Mouse (Mus musculus): ENCODE results near the gene Cetn4.

The Cetn4 gene

GRCm38 (mm10) chr3:37312370-37312941 is at the start of gene Cetn4, which contains the start of gene Bbs12:
Cetn4 (minus strand) TSS chr3:37312708.
Bbs12 (plus strand) TSS chr3:37312554.
- peak; percentile 98 for DNase-seq (ENCODE audit: low spot score in 2 of 2)

DNA sequence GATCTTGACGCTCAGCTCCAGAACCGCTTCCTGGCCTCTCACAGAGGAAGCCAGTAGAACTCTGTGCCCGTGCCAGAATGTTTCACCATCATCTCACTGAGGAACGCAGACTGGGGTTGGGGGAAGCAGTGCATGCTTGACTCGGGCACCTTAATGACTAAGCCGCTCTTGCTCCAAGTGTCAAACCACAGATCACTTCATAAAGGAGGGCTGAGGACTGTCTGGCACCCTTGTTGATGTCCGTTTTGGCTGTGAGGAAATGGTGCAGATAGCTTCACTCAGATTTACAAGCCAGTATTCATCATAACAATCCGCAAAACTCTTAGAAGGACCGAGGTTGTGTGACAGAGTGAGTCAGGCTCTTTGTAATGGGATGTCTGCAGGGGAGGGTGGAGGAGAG is 48.2 kb upstream of the Cetn4 start:
- no peak for DNase-seq (ENCODE audit: low spot score in 2 of 2)

- no peak for DNase-seq (ENCODE audit: low spot score in 2 of 2)
Measured at GRCm38 (mm10) chr3:37354737-37355136, 42.2 kb upstream of the Cetn4 start.

DNA sequence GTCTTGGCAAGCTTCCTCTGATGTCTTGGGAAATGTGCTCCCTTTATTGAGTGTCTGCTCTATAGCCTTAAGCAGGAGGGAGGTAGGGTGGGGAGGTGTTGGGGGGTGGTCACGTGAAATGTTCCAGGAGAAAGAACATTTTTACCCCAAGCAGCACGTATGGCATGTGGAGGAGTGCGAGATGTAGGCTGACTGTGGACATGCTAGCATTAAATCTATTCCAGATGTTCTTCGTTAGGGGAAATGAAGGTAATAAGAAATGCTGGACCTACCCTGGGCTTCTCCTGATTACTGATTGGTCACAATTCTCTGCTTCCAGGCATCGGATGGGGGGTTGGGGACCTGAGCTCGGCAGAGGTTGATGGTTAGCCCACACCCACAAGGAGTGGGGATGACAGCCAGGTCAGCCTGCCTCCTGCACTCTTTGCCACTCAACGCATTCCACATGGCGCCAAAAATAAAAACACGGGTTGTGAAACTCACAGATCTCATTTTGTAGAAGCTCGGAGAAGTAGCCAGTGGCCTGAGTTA is 41.5 kb upstream of the Cetn4 start:
- no peak for DNase-seq (ENCODE audit: low spot score in 2 of 2)

DNA sequence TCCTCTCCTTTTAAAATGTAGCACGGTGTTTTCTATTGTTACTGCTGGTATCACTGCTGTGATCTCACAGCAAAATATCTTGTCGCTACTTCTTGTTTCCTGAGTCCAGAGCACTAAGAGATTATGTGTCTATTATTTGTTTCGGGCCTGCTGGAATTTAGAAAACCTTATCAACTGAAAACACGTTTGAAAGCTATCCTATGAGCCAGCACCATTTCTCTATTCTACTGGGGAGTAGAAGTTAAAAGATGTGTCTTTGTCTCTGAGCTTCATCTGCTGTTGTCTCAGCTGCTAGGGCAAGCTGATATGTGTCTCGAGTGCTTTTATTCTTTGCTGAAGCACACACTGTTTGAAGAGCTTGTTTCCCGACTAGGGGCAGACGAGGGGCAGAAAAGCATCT is 37.9 kb upstream of the Cetn4 start:
- no peak for DNase-seq (ENCODE audit: low spot score in 2 of 2)

GRCm38 (mm10) chr3:37349166-37349548 is 36.6 kb upstream of the Cetn4 start:
- no peak for DNase-seq (ENCODE audit: low spot score in 2 of 2)

GRCm38 (mm10) chr3:37348221-37349165 is 36.0 kb upstream of the Cetn4 start, which contains the start of gene Fgf2:
Fgf2 (plus strand) TSS chr3:37348346.
- DNase-seq (ENCODE audit: low spot score in 2 of 2) = peak in 1 of 2 experiments; percentile 18

DNA sequence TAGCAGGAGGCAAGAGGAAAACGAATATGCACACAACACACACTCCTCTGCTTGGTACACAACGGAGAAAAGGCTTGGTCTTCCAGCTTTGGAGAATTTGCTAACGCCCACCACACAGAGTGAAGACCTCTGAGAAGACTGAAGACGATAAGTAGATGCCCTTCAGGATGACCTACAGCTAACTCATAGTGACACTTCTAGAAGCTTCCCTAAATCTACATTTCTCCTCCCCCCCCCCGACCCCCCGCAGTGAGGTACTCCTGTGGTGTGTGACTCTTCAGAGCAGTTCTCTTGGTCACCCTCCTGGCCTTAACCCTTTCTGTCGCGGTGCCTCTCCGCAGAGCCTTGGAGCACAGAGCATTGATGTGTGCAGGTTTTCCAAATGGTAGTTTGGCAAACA is 35.2 kb upstream of the Cetn4 start:
- no peak for DNase-seq (ENCODE audit: low spot score in 2 of 2)

DNA sequence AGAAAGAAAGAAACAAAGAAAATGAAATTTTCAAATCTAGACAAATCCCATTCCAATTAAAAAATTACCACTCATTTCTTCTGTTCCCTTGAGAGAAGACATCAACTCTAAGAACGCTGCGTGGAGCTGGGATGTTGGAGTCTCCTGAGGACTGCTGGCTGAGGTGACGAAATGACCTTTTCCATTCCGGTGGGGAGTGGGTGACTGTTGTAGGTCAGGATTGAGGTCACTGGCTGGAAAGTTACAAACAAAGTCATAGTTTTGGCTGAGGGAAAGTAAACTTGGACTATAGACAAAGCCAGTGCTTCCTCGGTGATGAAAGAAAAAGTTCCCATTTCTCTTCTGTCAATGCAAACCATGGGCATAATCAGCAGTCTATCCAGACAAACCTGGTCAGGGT is 30.3 kb upstream of the Cetn4 start:
- no peak for DNase-seq (ENCODE audit: low spot score in 2 of 2)

DNA sequence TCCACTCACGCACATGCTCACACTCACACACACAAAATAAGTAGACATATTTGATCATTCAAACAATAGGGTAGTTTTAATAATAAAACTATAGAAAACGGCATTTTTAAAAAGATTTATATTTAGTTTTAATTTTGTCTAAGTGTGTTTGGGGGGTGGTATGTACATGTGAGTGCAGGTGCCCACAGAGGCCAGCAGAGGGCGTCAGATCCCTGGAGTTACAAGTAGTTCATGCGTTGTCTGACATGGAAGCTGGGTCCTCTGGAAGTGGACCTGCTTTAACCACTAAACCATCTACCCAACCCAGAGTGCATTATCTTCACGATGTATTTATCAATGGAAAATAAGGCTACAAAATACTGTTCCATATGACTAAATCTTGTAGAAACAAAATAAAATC is 28.6 kb upstream of the Cetn4 start:
- DNase-seq (ENCODE audit: low spot score in 2 of 2) = no peak

- DNase-seq (ENCODE audit: low spot score in 2 of 2) = no peak
Measured at GRCm38 (mm10) chr3:37334053-37334452, 21.5 kb upstream of the Cetn4 start.

DNA sequence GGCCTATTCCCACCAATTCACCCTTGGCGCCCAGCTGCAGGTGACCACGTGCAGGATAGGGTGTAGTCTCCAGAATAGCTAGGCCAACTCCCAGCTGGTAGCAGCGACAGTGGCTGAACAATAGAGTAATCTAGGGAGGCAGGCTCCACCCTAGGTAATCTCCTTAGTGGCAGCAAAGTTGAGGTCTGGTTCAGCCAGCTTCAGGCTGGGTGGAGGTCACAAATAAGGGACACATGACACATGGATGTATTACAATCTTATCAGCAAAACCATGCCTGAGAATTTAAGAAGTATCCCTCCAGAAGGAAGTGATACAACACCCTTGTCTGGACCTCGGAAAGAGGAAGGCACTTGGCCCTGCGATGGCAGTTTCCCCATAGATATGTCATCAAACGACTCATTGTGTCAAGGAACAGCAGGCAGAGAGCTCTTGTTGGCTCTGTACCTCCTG is 19.5 kb upstream of the Cetn4 start:
- no peak for DNase-seq (ENCODE audit: low spot score in 2 of 2)

DNA sequence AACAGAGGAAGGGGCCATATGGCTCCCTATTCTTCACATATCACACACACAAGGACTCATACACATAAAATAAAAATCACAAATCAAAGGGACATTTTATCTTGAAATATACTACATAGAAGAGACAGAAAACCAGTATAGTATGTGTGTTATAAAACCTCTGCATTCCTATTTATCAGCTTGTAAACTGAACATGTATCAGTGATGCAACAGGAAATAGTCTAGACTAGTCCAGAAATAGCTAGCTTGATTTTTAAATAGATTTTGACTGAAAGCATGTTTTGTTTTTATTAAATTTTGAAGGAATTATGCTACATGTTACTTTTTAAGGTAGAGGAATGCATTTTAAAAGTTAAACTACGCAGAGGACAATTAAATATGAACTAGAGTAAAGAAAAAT is 17.5 kb upstream of the Cetn4 start:
- no peak for DNase-seq (ENCODE audit: low spot score in 2 of 2)

DNA sequence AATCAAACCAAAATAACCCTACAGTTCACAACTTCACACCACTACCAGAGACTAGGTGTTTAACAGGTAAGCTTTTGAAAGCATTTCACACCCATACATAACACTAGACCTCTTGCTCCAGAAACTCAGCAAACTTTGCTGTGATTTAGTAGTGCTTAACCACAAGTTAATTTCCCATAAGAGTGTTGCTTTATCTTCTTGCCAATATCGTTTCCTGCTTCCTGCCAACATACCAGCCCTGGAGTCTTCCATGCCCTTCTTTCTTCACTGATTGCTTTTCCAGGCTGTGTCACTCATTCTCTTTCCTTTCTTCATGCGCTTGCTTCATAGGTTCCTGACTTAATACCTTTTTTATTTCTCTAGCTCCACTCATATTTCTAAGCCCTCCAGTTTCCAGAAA is 16.0 kb upstream of the Cetn4 start:
- DNase-seq (ENCODE audit: low spot score in 2 of 2) = no peak

DNA sequence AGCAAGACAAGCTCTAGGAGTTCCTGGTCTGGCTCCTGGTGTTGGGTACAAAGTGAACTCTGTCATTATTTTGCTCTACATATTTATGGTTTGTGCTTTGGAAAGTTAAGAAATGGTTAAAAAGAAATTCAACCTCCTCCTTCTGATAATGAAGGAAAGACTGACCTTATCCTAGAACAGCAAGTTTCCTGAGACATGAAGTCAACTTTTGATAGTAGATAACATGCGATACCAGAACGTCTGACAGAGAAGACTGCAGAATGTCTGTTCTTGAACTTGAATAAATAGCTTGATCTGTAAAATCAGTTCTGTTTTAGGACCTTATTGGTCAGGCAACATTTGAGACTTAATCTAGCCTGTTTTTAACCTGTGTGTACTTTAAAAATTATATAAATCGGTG is 14.1 kb upstream of the Cetn4 start:
- no peak for DNase-seq (ENCODE audit: low spot score in 2 of 2)

DNA sequence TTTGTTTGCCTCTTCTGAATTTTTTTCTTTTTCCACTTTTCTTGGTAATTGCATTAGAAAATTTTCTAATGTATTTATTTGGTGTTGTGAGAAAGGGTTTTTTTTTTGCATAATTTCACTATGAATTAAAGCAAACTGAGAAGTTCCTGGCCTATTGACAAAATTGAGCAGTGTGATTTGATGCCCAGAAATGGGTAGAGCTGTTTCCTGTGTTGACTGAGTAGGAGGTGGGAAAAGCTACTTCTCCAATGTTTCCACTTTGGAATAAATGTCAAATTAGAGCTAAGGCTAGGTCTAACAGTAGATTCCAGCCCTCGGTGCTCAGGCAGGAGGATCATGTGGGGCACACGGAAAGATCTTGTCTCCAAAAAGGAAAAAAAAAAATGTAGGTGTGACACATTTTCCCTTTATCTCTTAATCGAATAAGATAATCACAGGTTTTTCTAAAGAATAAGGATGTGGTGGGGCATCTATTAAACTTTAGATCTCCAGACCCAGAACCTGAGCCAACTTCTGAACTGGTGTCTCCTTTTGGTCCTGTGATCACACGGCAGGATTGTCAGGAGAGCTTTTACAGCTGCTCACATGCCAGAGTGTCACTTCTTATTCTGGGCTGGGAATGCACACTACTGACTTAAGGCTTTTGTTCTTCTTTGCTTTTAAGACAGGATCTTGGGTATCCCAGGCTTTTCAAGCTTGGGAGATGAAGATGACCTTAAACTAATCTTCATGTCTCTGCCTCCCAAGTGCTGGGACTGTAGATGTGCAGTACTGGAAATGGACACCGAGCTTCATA is 13.0 kb upstream of the Cetn4 start:
- no peak for DNase-seq (ENCODE audit: low spot score in 2 of 2)

DNA sequence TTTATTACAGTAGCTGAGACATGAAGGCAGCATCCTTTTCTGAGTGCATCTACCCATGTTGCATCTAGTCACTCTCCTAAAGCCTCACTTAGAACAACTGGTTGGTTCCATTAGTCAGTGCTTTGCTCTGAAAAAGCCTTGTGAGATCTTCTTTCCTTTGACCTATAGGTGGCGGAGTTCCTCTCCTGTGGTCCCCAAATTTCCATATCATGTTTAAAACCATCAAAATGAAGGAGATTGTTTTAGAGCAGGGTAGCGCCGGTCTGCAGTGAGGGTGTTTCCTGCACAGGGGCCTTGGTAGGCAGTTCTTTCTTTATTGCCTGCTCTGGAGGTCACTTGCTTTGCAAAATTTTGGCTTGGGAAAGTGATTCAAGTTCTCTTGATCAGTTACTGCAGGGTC is 11.8 kb upstream of the Cetn4 start:
- DNase-seq (ENCODE audit: low spot score in 2 of 2) = no peak

DNA sequence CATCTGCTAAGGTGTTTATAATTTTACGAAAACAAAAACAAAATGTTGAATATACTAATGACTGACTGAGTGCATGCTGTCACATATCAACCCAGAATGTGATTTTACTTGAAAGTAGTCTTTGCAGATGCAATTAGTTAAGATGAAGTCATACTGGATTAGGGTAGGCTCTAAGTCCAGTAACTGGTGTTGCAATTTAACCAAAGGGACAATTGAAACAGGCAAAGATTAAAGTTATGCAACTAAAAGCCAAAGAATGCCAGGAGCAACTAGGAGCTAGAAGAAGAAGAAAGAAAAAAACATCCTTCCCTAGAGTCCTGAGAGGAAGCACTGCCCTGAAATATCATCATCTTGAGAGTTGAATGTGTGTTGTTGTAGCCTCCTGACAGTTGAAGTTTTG is 3.7 kb upstream of the Cetn4 start:
- no peak for DNase-seq (ENCODE audit: low spot score in 2 of 2)

DNA sequence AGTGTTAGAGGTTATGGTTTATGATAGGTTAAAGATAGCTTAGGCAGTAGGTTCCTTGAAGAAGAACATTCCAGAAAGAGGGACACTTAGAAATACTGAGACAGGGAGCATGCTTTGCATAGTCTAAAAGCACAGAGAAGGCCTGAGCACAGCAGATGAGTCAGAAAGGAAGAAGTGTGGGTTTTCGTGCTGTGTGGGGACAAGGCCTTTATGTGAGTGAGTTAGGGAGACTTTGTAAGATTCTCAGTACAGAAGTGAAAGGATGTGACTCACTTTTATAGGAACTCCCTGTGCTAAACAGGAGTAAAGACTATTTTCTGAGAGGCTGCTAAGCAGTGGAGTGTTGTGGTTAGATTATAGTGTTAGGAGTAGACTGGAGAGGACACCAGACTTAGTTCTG is 863 bp upstream of the Cetn4 start:
- peak in 1 of 2 experiments; percentile 25 for DNase-seq (ENCODE audit: low spot score in 2 of 2)

- DNase-seq (ENCODE audit: low spot score in 2 of 2) = no peak
Measured at GRCm38 (mm10) chr3:37311897-37312369, 575 bp downstream of the Cetn4 start.

GRCm38 (mm10) chr3:37303392-37304139 is 8.9 kb downstream of the Cetn4 start:
- no peak for DNase-seq (ENCODE audit: low spot score in 2 of 2)

Measured in frontal cortex, postnatal 25 days (tissue).